In genomic region chr2:121668256-121668655, GRCm38 (mm10) we compare ENCODE assay signal across 17 mouse cellular contexts.
DNase-seq lines count a peak whose midpoint lies in the region; ATAC-seq and TF ChIP-seq lines count a peak whose summit lies in the region.
"Had no signal": no experiment of that assay in that cellular context is flagged by ENCODE, and none has a peak within 500 bp of the region (broad histone marks: within the 10 kb centered on the region; RNA-seq: fewer than 3 reads in every experiment).

No protein-coding gene starts in this region.

- H3K27ac ChIP-seq in cerebellum, adult 2 months (ENCODE audit: insufficient read depth, low read length) = no peak overlapping the region
- H3K27ac ChIP-seq in heart, embryonic 10.5 days = no peak overlapping the region
- H3K27ac ChIP-seq: embryonic facial prominence, embryonic 13.5 days; embryonic facial prominence, embryonic 15.5 days; forebrain, embryonic 10.5 days; forebrain, embryonic 12.5 days had no signal

- WGBS in cerebellum, adult 2 months = 39% methylated on average over 4 of the region's 4 CpGs
- WGBS in heart, embryonic 10.5 days = 77% methylated on average over 4 of the region's 4 CpGs

- peak; percentile 39 to 50 for DNase-seq in cerebellum, adult 2 months
- DNase-seq in cerebellum, adult 11 months = no peak
- peak; percentile 47 to 56 for DNase-seq in cerebellum, postnatal 14 days
- DNase-seq in heart, adult 11 months = peak; percentile 82
- DNase-seq in heart, embryonic 10.5 days (ENCODE audit: low spot score) = no peak
- DNase-seq: adrenal gland, adult 2 months; adrenal gland, postnatal 10 days; adrenal gland, postnatal 25 days; embryo, embryonic 11 days had no signal

- peaks cover 6% of the 10 kb centered on the region for H3K4me1 ChIP-seq in cerebellum, adult 2 months (ENCODE audit: control insufficient read depth, insufficient read depth, low read length)
- H3K4me1 ChIP-seq in heart, embryonic 10.5 days = peaks cover 4% of the 10 kb centered on the region
- H3K4me1 ChIP-seq: embryonic facial prominence, embryonic 15.5 days had no signal

- H3K4me3 ChIP-seq in cerebellum, adult 2 months (replicated peaks; ENCODE audit: insufficient read depth, low read depth, low read length) = no peak overlapping the region
- H3K4me3 ChIP-seq in heart, embryonic 10.5 days = no peak overlapping the region
- H3K4me3 ChIP-seq: embryonic facial prominence, embryonic 13.5 days; embryonic facial prominence, embryonic 15.5 days; erythroblast, embryonic 14.5 days; forebrain, embryonic 10.5 days; forebrain, embryonic 12.5 days had no signal

- no peak for ATAC-seq in cerebellum, adult (ENCODE audit: insufficient number of reproducible peaks, low FRiP score, low TSS enrichment)
- ATAC-seq: forebrain, embryonic 14.5 days; forebrain, embryonic 16.5 days had no signal

- no peak for TF ChIP-seq CTCF in cerebellum, adult 2 months (IDR thresholded peaks at IDR 0.05; ENCODE audit: borderline replicate concordance, insufficient read depth, low read depth, low read length)

- no peak for TF ChIP-seq POLR2A in cerebellum, adult 2 months (IDR thresholded peaks at IDR 0.05; ENCODE audit: borderline replicate concordance, insufficient read depth, low read length)

- no peaks in the 10 kb centered on the region for H3K9me3 ChIP-seq in heart, embryonic 10.5 days
- H3K9me3 ChIP-seq: embryonic facial prominence, embryonic 13.5 days; embryonic facial prominence, embryonic 15.5 days; forebrain, embryonic 10.5 days; forebrain, embryonic 12.5 days had no signal

- H3K27me3 ChIP-seq in cerebellum, adult 2 months (ENCODE audit: control insufficient read depth, insufficient read depth, low read length) = no peaks in the 10 kb centered on the region
- H3K27me3 ChIP-seq in heart, embryonic 10.5 days (ENCODE audit: insufficient read depth, poor library complexity, severe bottlenecking) = no peaks in the 10 kb centered on the region
- H3K27me3 ChIP-seq: embryonic facial prominence, embryonic 13.5 days; embryonic facial prominence, embryonic 15.5 days; forebrain, embryonic 12.5 days had no signal

- H3K36me3 ChIP-seq in heart, embryonic 10.5 days = no peaks in the 10 kb centered on the region
- H3K36me3 ChIP-seq: embryonic facial prominence, embryonic 13.5 days; embryonic facial prominence, embryonic 15.5 days; forebrain, embryonic 10.5 days; forebrain, embryonic 12.5 days had no signal

Comparison
In these comparisons a context has a peak if more than half of its experiments do, and no peak if none do; other contexts are left out.
1. DNase-seq: peak in cerebellum, adult 2 months (2 of 2), cerebellum, postnatal 14 days (2 of 2) and heart, adult 11 months (single experiment); none in cerebellum, adult 11 months (single experiment) and heart, embryonic 10.5 days (single experiment).